Mouse (Mus musculus) ES-E14 (cell line): Measurements from ENCODE around the gene AW011738.

ENCODE experiments used
- HCFC1 ChIP-seq: IDR thresholded peaks from 2 replicates; pipeline ENCODE4 v1.6.1; 2012; ENCODE audit warnings: low read length, inconsistent platforms, borderline replicate concordance; ENCODE audit not compliant: insufficient read depth
- ZC3H11A ChIP-seq: IDR thresholded peaks from 2 replicates; pipeline ENCODE4 v1.6.1; 2012; ENCODE audit warnings: low read depth, mild to moderate bottlenecking, inconsistent platforms, low read length, borderline replicate concordance
- ZNF384 ChIP-seq: IDR thresholded peaks from 2 replicates; pipeline ENCODE4 v1.6.1; 2012; ENCODE audit warnings: low read depth, low read length, inconsistent platforms

- TF ChIP-seq ZNF384 (no peak), HCFC1 (no peak), ZC3H11A (no peak)
These were observed 10.5 kb upstream of the AW011738 start for GRCm38 (mm10) chr4:156192421-156193199.
